Mouse (Mus musculus) embryonic facial prominence, embryonic 15.5 days (tissue): ENCODE measurements around the gene Acsl5. TPM values are rescaled to one million over a fixed set of nuclear protein-coding genes. Genes with fewer than 3 reads are reported as not detected.

ENCODE experiments used
- ATAC-seq: fragments of 200-750 bp; cut with Nextera tagmentation; 2 replicates; pipeline ENCODE4 v1.8.0; 2017; ENCODE audit warnings: low read depth, moderate TSS enrichment; ENCODE audit not compliant: insufficient number of reproducible peaks, low FRiP score, low TSS enrichment
- H3K27ac ChIP-seq: fragments of 300-500 bp; sonication (generic); replicated peaks from 2 replicates; pipeline ENCODE4 v1.5.1; 2015; ENCODE audit warnings: mild to moderate bottlenecking, inconsistent platforms
- H3K27me3 ChIP-seq: fragments of 300-500 bp; sonication (generic); 2 replicates; pipeline ENCODE4 v1.6.1; 2015; ENCODE audit warnings: inconsistent platforms
- H3K36me3 ChIP-seq: fragments of 300-500 bp; sonication (generic); 2 replicates; pipeline ENCODE4 v1.6.1; 2015; ENCODE audit warnings: mild to moderate bottlenecking, inconsistent platforms
- H3K4me1 ChIP-seq: fragments of 300-500 bp; sonication (generic); 2 replicates; pipeline ENCODE4 v1.6.1; 2015; ENCODE audit warnings: inconsistent platforms
- H3K4me2 ChIP-seq: fragments of 300-500 bp; sonication (generic); replicated peaks from 2 replicates; pipeline ENCODE4 v1.6.1; 2015; ENCODE audit warnings: mild to moderate bottlenecking, inconsistent platforms
- H3K4me3 ChIP-seq: fragments of 300-500 bp; sonication (generic); replicated peaks from 2 replicates; pipeline ENCODE4 v1.5.1; 2015; ENCODE audit warnings: mild to moderate bottlenecking, inconsistent platforms
- H3K9ac ChIP-seq: fragments of 300-500 bp; sonication (generic); 2 replicates; pipeline ENCODE4 v1.6.1; 2015; ENCODE audit warnings: inconsistent platforms
- H3K9me3 ChIP-seq: fragments of 300-500 bp; sonication (generic); replicated peaks from 2 replicates; pipeline ENCODE4 v1.6.1; 2016; ENCODE audit warnings: inconsistent platforms
- WGBS: fragments of 180-500 bp; shearing (Covaris S2); methylation state at CpG from one replicate; pipeline ENCODE4 v1.1.7; 2015; 5-methylcytosine and 5-hydroxymethylcytosine counted together
- polyA plus RNA-seq: library from polyadenylated mRNA; unstranded; fragments of >200 nt; fragmentation: Nextera tagmentation; extraction: Ambion mirVana; gene quantifications from 2 replicates; pipeline ENCODE4 v1.2.1, GENCODE M21; 2015

Acsl5 gene
- polyA plus RNA-seq, 1 experiment from 2014 or later, result 45.0 TPM

- ATAC-seq, result no peak
- Histone ChIP-seq H3K4me2 (no peak overlapping the region), H3K9ac (no peak overlapping the region), H3K27ac (no peak overlapping the region), H3K27me3 (no peaks in the 10 kb centered on the region), H3K4me3 (no peak overlapping the region), H3K9me3 (no peaks in the 10 kb centered on the region), H3K4me1 (no peaks in the 10 kb centered on the region), H3K36me3 (peaks cover 36% of the 10 kb centered on the region)
- WGBS, result 86% methylated on average over 4 of the region's 4 CpGs
Observed at GRCm38 (mm10) chr19:55284093-55284492, 32.4 kb downstream of the Acsl5 start.

DNA sequence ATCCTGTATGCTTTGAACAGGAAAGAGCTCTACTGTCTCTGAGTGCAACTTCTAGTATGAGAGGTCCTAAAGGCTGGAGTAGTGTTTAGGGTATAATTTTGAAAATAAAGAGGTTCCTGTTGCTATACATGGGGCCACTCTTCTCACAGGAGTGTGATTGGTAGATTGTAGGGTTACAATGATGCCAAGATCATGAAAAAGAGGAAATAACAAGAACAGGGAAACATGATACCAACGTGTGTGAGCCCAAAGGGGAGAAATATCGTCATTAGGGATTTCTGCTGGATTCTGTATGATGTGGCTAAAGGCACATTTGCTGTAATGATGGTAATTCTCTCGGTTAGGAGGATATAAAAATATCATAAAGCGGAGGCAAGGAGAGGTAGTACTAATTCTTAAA lies 34.3 kb downstream of the Acsl5 start:
- Histone ChIP-seq H3K4me1 (no peaks in the 10 kb centered on the region), H3K9ac (no peak overlapping the region), H3K4me3 (no peak overlapping the region), H3K4me2 (no peak overlapping the region), H3K9me3 (no peaks in the 10 kb centered on the region), H3K27ac (no peak overlapping the region), H3K27me3 (no peaks in the 10 kb centered on the region), H3K36me3 (peaks cover 32% of the 10 kb centered on the region)
- WGBS, result 68% methylated on average over 4 of the region's 4 CpGs
- ATAC-seq, result no peak

- Histone ChIP-seq H3K27me3 (no peaks in the 10 kb centered on the region), H3K4me2 (no peak overlapping the region), H3K36me3 (peaks cover 21% of the 10 kb centered on the region; the same call in 1 of the 2 replicates), H3K27ac (no peak overlapping the region), H3K4me1 (peaks cover 6% of the 10 kb centered on the region; the same call in 1 of the 2 replicates), H3K9ac (no peak overlapping the region), H3K9me3 (no peaks in the 10 kb centered on the region), H3K4me3 (no peak overlapping the region)
- ATAC-seq, result no peak
Observed at GRCm38 (mm10) chr19:55288974-55289373, 37.2 kb downstream of the Acsl5 start.

DNA sequence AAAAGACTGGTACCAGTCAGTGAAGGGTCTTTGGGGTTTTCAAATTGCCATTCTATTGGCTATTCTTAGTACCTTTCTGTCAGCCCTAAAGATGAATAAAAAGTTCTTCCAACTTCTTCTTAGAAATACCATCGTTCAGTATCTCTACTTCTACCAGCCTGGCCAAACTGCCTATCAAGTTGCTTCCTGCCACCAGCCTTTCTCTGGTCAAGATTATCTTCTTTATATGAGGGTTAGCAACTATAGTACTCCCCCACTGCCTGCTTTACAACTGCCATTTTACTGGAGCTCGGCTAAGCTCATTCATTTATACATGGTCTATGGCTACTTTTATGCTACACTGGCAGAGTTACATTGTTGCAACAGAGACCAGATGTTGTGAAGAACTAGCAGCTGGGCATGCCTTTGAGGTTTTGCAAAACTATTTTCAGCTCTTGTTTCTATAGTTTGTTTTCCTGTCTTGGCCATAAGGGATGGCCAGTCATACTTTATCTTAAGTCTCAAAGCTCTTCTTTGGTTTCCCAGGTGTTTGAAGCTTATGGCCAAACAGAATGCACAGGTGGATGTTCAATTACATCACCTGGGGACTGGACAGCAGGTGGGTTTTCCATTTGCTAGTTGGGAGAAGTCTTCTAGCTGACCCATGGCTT lies 39.0 kb downstream of the Acsl5 start:
- WGBS, result 71% methylated on average over 2 of the region's 2 CpGs

DNA sequence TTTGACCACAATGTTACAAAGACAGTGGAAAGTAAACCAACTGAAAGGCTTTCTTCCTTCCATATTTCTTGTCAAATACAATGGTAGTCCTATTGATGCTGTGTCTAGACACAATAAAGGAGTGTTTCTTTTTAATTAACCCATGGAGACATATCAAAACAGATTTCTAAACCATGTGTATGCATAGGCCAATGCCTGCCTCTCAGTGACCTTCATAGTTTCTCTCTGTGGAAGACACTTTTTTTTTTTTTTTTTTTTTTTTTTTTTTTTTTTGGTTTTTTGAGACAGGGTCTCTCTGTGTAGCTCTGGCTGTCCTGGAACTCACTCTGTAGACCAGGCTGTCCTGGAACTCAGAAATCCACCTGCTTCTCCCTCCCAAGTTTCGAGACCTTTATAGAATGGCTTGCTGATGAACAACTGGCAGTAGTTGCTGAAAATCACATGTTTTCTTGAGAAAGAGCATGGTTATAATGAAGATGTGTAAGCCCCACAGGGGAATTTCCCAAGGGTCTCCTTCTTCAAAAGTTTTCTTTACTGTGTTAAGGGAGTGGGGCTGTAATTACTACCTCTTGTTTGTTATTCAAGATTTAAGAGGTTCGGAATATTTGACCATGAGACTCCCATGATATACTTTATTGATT lies 40.6 kb downstream of the Acsl5 start:
- Histone ChIP-seq H3K4me1 (peaks cover 6% of the 10 kb centered on the region; the same call in 1 of the 2 replicates), H3K9ac (no peak overlapping the region), H3K9me3 (no peaks in the 10 kb centered on the region), H3K27ac (no peak overlapping the region), H3K4me3 (no peak overlapping the region), H3K27me3 (no peaks in the 10 kb centered on the region), H3K36me3 (peaks cover 41% of the 10 kb centered on the region), H3K4me2 (no peak overlapping the region)
- no peak for ATAC-seq
- WGBS, result 88% methylated on average over 2 of the region's 2 CpGs

More for the DNA sequence above, 39.0 kb downstream of the Acsl5 start:
- H3K9me3 ChIP-seq, result no peaks in the 10 kb centered on the region
- peaks cover 6% of the 10 kb centered on the region; the same call in 1 of the 2 replicates for H3K4me1 ChIP-seq
- no peaks in the 10 kb centered on the region for H3K27me3 ChIP-seq
- peaks cover 30% of the 10 kb centered on the region for H3K36me3 ChIP-seq
- H3K4me3 ChIP-seq, result no peak overlapping the region
- ATAC-seq, result no peak
- H3K9ac ChIP-seq, result no peak overlapping the region
- H3K4me2 ChIP-seq, result no peak overlapping the region
- H3K27ac ChIP-seq, result no peak overlapping the region

DNA sequence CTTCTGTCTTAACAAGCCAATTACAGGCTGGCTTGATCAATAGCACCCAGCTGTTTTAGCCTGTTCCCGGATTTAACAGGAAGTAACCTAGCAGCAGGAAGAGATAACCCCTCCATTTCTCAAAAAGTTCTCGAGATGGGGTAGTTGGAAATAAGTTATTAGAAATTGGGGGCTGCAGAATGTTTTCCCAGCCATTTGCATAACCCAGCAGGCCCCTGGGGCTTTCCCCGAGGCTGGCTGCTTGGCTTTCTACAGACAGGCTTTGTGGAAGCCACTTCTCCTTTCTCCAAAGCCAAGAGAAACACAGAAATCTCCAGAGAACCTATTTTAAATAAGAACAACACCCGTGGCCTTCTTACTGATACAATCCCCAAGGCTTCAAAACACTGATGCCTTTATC lies 41.4 kb downstream of the Acsl5 start:
- Histone ChIP-seq H3K4me1 (peaks cover 6% of the 10 kb centered on the region; the same call in 1 of the 2 replicates), H3K4me2 (no peak overlapping the region), H3K27me3 (no peaks in the 10 kb centered on the region), H3K27ac (no peak overlapping the region), H3K4me3 (no peak overlapping the region), H3K9me3 (no peaks in the 10 kb centered on the region), H3K36me3 (peaks cover 40% of the 10 kb centered on the region), H3K9ac (no peak overlapping the region)
- WGBS, result 40% methylated on average over 4 of the region's 4 CpGs
- no peak for ATAC-seq

DNA sequence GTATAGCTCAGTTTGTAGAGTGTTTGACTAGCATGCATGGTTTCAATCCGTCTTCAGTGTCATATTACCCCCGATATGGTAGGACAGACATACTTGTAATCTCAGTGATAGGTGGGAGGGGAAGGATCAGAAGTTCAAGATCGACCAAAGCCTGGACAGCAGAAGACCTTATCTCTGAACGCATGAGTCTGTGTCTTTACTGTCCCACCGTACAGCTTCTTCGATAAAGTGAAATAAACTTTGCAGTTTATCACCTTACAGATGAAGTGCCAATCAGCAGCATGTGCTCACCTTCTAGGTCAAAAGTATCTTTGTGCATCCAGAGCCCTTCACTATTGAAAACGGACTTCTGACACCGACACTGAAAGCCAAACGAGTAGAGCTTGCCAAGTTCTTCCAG lies 43.3 kb downstream of the Acsl5 start:
- Histone ChIP-seq H3K9ac (no peak overlapping the region), H3K27me3 (no peaks in the 10 kb centered on the region), H3K27ac (no peak overlapping the region), H3K4me1 (peaks cover 6% of the 10 kb centered on the region; the same call in 1 of the 2 replicates), H3K4me3 (no peak overlapping the region), H3K9me3 (no peaks in the 10 kb centered on the region), H3K4me2 (no peak overlapping the region), H3K36me3 (peaks cover 43% of the 10 kb centered on the region)
- 86% methylated on average over 9 of the region's 9 CpGs for WGBS
- ATAC-seq, result no peak

DNA sequence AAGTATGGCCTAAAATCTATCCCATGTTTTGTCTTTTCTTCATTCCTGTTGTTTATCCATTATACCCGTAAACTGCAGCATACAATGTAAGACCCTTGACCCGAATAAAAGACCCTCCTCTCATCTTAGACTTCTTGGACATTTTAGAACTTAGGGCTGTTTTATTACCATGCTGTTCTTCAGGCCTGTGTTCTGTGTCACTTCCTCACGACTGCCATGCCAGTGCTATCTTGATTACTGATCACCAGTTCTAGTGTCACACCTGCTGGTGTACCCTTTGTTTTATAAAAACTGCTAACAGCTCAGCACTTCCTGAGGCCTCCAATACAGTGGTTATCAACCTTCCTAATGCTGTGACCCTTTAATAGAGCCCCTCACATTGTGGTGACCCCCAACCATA lies 43.8 kb downstream of the Acsl5 start:
- Histone ChIP-seq H3K36me3 (peaks cover 47% of the 10 kb centered on the region), H3K27me3 (no peaks in the 10 kb centered on the region), H3K27ac (no peak overlapping the region)

DNA sequence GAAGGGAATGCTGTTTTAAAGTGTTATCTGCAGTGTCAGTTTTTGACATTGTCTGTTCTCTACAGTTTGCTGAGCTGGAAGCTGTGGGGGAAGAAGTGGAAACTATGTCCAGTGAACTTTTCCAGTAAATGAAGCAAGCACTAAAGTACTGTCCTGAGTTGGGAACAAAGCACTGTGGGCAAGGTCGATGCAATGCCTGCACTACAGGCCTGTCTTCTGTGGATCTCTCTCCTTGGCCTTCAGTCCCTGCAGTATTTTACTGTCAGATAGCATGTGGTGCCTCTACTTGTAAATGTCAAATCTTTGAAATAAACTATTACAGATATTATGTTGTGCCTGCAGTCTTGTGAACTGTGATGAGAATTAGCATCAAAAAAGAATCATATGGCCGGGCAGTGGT lies 44.6 kb downstream of the Acsl5 start:
- H3K36me3 ChIP-seq, result peaks cover 55% of the 10 kb centered on the region
- no peak for ATAC-seq
- 93% methylated on average over 2 of the region's 2 CpGs for WGBS
- H3K4me3 ChIP-seq, result no peak overlapping the region
- no peak overlapping the region for H3K4me2 ChIP-seq
- H3K9ac ChIP-seq, result no peak overlapping the region
- peaks cover 6% of the 10 kb centered on the region; the same call in 1 of the 2 replicates for H3K4me1 ChIP-seq
- no peaks in the 10 kb centered on the region for H3K9me3 ChIP-seq
- no peaks in the 10 kb centered on the region for H3K27me3 ChIP-seq
- no peak overlapping the region for H3K27ac ChIP-seq

More for the DNA sequence above, 43.8 kb downstream of the Acsl5 start:
- Histone ChIP-seq H3K9ac (no peak overlapping the region), H3K4me3 (no peak overlapping the region), H3K4me2 (no peak overlapping the region), H3K9me3 (no peaks in the 10 kb centered on the region), H3K4me1 (peaks cover 6% of the 10 kb centered on the region; the same call in 1 of the 2 replicates)
- WGBS, result 81% methylated on average over 3 of the region's 3 CpGs
- ATAC-seq, result no peak

DNA sequence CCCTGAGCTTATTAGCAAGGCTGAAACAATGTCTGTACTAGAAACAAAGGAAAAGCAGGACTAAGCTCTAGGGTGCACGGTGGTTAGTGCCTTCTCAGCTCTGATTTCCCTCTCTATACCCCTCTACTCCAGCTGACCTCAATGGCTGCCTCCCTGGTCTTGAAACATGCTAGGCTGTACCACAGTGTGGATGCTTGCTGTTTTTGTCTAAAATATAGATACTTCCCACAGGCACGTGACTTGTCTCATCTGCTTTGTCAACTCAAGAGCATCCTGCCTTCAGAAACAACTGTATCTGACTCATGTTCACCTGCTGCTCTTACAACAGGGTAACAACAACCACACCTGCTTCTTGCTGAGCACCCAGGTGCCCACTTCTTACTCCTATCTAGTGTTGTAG lies 45.8 kb downstream of the Acsl5 start:
- H3K9ac ChIP-seq, result no peak overlapping the region
- H3K4me2 ChIP-seq, result no peak overlapping the region
- ATAC-seq, result no peak
- peaks cover 6% of the 10 kb centered on the region; the same call in 1 of the 2 replicates for H3K4me1 ChIP-seq
- no peaks in the 10 kb centered on the region for H3K27me3 ChIP-seq
- no peaks in the 10 kb centered on the region for H3K9me3 ChIP-seq
- WGBS, result 92% methylated on average over 2 of the region's 2 CpGs
- no peak overlapping the region for H3K27ac ChIP-seq
- H3K36me3 ChIP-seq, result peaks cover 64% of the 10 kb centered on the region
- no peak overlapping the region for H3K4me3 ChIP-seq

GRCm38 (mm10) chr19:55297961-55298360 lies 46.2 kb downstream of the Acsl5 start:
- peaks cover 69% of the 10 kb centered on the region for H3K36me3 ChIP-seq
- no peak overlapping the region for H3K4me2 ChIP-seq
- ATAC-seq, result no peak
- H3K27ac ChIP-seq, result no peak overlapping the region
- H3K9me3 ChIP-seq, result no peaks in the 10 kb centered on the region
- H3K4me1 ChIP-seq, result peaks cover 6% of the 10 kb centered on the region; the same call in 1 of the 2 replicates
- 74% methylated on average over 5 of the region's 5 CpGs for whole genome bisulfite sequencing
- no peak overlapping the region for H3K9ac ChIP-seq
- no peaks in the 10 kb centered on the region for H3K27me3 ChIP-seq
- no peak overlapping the region for H3K4me3 ChIP-seq
